Mouse (Mus musculus): ENCODE data around the gene Dstn.
A peak's percentile ranks its signal among the peaks of the same experiment; 100 is the strongest.

Gene Dstn

DNA sequence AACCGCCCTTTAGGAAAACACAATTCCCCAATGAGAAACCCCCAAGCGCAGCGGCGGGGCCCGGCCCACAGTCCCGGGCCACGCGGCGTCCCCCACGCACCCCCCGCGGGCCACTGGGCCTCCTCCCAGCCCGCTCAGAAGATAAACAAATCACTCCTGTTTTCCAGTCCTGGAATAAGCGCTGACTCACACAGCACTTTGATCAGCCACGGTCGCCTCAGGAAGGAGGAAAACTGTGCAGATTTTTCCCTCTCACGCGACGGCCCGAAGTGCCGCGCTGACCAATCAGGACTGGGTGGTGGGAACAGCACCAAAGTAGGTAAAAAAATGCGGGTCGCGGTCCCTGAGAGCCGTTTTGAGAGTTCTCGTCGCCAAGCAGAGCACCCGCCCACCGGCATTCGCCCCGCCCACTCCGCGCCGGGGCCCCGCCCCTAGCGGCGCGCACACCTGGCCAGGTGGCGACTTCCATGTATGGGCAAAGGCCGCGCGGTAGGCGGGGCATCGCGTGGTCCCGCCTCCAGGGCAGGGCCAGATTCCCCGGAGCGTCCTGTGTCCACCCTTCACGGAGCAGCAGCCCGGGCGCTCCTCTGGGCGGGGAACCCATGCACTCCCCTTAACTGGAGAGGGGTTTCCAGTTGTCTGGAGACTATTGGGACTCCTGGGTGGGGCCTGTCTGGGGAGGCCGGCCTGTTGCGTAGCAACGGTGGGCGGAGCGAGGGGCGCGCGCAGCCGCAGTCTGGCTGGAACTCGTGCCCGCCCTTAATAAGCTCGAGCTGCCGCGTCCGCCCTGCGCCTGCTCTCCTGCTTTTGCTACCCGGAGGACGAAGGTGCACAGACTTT is at the start of gene Dstn:
TSS of gene Dstn (plus strand) at position 561 of the 840 bp plus-strand sequence.
- DNase-seq (ENCODE audit: inconsistent age in 2 of 2, low spot score in 1 of 2) = peak; percentile 98 to 100

DNA sequence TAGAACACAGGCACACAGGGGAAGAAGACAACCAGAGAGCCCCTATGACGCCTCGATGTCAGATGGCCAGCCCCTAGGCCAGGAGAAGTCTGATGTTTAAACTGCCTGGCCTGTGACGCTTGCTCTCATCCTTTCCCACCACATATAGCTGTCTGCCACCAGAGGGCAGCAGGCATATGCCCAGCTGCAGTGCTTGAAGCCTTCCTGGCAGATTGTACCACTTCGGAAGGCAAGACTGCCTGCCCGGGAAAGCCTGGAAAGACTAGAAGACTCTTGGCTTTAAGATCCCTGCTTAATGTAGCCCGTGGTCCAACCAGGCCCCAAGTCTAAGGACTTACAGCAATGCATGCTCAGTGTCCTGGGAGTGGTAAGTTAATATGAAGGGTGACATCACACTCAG is 47.8 kb upstream of the Dstn start:
- DNase-seq (ENCODE audit: inconsistent age in 2 of 2, low spot score in 1 of 2) = peak; percentile 82 to 94

DNA sequence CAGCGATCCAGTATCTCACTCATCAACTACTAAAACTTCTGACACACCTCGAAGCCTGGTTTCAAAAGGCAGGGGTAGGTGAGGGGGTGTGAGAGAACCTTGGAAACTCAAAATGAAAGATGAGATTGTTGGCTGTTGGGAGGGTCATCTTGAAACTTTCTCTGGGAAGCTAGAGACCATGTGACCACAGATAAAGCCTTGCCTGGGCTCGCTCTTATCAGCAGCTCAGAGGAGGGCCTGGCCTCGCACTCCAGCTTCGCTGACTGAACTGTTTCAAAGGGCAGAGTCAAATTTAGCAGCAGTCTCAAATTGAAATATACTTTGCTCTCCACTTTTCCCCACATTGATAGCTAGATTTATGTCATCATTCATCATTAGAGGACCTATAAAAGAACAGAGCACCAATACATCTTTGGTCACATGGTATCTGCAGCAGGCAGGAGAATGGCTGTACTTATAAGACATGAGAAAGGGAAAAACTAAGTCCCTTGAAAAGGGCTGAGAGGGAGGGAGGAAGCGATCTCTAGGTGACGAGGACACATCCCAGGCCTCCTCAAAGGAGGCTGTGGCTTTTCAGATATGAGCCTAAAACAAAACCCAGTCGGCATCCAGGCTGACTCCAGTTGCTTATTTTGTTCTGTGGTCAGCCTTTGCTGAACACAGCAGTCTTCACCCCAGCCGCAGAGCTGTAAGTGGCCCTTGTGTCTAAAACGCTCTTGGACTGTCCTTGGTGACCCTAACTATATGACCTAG is 44.0 kb upstream of the Dstn start:
- peak; percentile 67 to 87 for DNase-seq (ENCODE audit: inconsistent age in 2 of 2, low spot score in 1 of 2)

DNA sequence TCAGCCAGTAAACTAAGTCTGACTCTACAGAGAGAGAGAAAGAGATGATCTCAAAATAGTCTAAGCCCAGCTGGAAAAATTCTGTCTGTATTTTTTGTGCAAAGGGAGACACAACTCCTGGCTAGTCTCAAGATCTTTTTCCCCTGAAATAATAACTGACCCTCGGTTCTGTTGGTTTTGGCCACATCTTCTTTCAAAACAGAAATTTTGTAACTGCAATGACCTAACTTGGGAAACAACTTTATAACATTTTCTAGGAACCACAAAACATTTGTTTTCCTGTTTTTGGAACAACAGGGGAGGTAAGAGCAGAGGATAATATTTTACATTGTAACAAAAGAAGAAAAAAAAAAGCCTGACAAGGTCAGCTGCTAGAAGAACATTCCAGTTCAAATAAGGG is 39.1 kb upstream of the Dstn start:
- peak in 1 of 2 experiments; percentile 60 for DNase-seq (ENCODE audit: inconsistent age in 2 of 2, low spot score in 1 of 2)

DNA sequence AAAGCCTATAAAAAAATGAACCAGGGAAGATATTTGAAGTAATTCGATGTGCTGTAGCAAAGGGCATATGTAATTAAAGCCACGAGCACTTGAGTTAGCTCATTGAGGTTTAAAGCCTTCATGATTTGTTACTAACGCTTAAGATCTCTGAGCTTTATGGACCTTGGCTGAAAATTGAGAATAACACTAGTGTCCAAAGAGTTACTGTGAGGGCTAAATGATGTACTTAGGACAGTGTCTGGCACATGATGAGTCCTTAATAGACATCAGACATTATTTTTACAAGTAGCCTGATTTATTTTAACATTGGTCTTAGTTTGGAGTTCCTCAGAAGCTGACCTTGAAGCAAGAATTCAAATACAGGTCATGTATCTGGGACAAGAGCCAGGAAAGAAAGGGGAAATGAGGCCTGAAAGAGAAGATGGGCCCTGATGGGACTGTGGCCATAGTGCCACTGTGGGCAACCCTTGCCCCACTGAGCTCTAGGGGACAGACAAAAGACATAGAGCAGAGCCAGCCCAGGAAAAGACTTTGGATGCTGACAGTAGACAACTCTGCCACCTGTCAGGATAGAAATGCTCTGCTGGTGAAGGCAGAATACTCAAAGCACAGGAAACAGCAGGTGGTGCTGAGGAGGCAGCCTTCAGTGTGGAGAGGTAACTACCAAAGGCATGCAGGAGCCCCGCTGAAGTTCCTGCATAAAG is 38.0 kb upstream of the Dstn start:
- DNase-seq (ENCODE audit: inconsistent age in 2 of 2, low spot score in 1 of 2) = peak in 1 of 2 experiments; percentile 65

DNA sequence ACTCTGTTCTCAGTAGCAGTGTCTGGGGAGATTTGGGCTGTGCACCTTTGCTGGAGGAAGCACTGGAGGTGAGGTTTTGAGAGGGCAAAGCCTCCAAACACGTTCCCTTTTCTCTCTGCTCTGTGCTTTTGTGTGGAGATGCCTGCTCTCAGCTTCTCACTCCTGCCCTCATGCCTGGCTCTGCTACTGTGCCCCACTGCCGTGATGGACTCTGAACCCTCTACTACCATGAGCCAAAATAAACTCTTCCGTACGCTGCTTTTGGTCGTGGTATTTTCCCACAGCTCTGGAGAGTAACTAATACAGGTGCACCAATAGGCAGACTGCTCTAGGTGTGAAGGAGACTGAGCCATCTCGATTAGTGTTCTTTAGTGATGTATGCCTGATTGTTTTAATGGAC is 35.8 kb upstream of the Dstn start:
- no peak for DNase-seq (ENCODE audit: inconsistent age in 2 of 2, low spot score in 1 of 2)

DNA sequence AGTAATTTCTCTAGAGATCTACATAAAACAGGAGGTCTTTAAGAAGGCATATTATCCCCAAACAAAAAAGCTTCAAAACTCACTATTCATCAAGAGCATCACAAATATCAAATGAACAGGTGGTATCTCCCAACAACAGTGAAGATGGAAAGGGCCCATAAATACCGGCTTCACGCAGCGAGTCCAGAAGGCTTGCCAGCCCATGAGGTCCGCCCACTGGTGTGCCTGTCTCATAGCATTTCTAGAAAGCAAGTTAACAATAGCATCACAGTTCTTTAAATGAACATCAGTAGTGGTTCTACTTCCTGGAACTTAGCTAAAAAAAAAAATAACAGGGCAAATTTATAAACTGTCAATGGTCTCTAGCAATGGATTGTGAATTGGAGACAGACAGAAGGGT is 33.1 kb upstream of the Dstn start:
- no peak for DNase-seq (ENCODE audit: inconsistent age in 2 of 2, low spot score in 1 of 2)

DNA sequence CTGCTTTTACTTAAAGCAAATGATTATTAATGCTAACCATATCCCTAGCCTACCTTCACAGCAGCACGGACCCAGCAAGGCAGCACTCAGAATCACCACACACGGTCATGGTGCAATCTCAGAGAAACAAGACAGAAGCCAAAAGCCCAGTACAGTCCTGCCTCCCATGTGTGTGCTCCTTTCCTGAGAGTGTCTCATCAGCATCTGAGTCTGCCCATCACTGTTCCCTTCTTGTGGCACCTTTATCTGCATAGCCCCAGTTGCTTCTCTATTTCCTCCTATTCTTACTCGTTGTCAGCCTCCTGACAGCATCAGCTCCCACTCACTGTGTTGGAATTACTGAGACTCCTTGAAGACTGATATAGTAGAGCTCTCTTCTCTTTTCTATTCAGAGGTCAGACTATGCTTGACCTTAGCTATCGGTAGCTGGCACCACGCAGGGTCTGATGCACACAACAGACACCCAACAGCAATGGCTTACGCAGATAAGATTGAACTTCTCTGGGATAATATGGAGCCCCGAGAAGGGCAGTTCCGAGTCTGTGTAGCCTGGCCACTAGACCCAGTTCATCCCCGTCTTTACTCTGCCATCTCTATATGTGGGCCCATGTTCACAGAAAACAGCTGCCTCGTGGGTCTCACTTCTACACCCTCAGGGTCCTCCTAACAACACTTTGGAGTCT is 32.4 kb upstream of the Dstn start:
- no peak for DNase-seq (ENCODE audit: inconsistent age in 2 of 2, low spot score in 1 of 2)

DNA sequence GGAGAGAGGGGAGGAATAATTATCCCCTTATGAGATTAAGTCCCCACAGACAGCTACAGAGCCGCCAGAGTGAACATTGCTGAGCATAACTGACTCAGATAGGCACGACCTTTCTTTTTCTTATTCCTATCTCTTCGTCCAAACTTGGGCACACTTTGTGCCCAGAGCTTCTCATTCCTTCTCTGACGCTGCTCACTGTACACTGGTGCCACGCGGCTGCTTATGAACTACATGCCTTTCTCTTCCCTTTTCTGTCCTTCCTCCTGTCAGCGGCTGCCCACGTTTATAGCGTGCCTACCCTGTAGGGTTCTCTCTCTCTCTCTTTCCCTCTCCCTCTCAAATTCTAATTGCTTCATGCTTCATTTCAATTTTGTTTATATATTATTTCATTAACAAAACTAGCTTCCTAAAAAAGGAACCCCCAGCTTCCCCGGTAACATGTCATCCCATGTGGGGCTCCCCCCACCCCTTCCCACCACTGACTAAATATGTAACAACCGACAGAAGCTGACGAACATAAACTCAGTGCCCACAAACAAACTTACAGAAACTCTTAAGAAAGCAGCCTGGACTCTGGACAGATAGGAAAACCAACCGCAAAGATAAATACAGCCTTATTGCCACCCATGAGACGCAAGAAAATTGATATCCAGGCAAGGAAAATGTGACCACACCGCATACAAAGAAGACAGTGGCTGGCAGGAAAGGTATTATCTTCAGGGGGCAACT is 25.8 kb upstream of the Dstn start:
- no peak for DNase-seq (ENCODE audit: inconsistent age in 2 of 2, low spot score in 1 of 2)

DNA sequence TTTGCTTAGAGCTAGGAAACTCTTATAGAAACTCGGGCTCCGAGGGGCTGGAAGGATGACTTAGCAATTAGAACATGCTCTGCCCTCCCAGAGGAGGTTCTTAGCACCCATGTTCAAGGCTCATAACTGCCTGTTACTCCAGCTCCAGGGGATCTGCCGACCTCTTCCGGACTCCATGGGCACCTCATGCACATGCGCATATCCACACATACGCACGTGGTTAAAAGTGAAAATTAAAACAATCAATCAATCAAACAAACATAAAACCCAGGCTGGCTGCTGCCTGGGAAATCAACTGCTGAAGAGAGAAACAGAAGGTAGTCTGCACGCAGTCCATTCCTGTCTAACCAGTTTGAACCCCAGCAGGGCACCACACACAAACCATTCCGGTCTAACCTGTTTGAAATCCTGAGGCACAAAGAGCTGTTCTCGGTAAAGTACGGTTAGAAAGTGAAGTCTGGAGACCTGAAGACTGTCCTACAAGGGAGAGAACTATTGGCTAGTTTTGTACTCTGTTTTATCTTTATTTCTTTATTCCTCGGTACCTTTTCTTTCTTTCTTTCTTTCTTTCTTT is 25.2 kb upstream of the Dstn start:
- no peak for DNase-seq (ENCODE audit: inconsistent age in 2 of 2, low spot score in 1 of 2)

DNA sequence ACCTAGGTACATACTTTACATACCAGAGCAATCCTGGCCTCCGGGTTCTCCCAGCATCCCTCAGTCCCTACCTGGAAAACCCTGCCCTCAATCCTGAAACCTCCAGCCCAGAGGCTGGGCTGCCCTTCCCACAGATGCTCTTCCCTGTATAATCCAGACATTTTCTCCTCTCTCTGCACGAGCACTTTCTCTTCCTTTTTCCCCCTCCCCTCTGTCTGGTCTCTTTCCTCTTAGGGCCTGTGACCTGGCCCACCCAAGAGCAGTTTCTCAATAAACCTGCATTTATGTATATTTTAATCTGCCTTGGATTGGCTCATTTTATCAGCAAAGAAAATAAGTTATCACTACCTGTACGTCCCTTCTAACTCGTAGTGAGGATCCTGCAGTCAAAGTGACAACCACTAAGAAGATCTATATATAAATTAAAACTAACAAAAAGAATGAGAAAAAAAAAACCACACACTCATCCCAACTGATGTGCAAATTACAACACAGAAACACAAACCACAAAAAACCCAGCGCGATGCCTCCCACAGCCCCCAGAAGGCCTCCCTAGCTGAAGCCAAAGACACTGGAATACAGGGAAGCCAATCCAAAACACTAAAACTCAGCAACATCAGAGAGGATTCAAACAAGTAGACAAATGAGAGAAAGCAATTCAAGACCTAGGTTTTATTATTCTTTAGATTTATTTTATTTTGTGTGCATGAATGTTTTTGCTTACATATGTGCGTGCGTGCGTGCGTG is 23.6 kb upstream of the Dstn start:
- DNase-seq (ENCODE audit: inconsistent age in 2 of 2, low spot score in 1 of 2) = no peak

DNA sequence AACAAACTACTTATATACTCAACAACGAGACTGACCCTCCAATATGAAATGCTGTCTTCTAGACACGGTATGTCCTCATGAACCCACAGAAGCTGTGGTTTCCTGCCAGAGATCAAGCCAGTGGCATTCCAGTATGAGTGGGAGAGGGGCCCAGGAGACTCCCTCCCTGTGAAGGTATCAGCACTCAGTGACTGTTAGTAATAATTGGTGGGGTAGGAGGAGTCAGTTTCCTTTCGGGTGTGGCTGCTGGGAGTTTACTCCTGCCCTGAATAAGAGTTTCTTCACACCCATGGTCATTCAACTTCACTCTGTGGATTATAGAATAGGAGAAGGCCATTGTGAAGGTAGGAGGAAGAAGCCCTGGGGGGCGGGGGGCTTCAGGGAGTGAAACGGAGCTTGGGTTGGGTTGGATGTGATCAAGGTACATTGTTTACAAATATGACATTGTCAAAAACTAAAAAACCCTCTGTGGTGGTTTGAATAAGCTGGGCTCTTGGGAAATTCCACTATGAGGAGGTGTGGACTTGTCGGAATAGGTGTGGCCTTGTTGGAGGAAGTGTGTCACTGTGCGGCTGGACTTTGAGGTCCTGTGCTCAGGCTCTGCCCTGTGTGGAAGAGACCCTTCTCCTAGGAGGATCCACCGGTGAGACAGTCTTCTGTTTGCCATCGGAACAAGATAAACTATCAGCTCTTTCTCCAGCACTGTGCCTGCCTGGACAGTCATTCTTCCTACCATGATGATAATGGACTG is 15.5 kb upstream of the Dstn start:
- DNase-seq (ENCODE audit: inconsistent age in 2 of 2, low spot score in 1 of 2) = no peak

DNA sequence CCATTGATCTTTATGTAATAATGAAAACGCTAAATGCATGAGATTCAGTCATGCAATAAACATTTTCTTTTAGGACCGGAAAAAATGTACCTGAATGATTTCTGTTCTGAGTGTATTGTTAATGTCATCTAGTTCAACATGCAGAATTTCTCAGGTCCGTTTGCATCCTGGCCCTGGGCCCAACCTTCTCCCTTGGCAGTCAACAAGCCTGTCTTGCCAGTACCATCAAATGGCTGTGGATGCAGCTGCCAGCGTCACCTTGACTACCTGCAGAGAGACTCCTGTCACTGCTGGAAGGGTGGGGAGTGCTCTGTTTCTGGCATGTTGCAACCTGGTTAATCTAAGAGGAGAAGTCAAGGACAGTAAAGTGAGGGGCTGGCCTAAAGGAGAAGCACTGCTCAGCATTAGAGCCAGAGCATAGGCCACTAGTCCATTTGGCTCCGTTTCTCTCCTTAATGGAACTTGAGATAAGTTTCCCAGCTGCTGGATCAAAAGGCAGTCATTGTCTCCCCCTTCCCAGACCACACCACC is 14.2 kb upstream of the Dstn start:
- DNase-seq (ENCODE audit: inconsistent age in 2 of 2, low spot score in 1 of 2) = no peak

DNA sequence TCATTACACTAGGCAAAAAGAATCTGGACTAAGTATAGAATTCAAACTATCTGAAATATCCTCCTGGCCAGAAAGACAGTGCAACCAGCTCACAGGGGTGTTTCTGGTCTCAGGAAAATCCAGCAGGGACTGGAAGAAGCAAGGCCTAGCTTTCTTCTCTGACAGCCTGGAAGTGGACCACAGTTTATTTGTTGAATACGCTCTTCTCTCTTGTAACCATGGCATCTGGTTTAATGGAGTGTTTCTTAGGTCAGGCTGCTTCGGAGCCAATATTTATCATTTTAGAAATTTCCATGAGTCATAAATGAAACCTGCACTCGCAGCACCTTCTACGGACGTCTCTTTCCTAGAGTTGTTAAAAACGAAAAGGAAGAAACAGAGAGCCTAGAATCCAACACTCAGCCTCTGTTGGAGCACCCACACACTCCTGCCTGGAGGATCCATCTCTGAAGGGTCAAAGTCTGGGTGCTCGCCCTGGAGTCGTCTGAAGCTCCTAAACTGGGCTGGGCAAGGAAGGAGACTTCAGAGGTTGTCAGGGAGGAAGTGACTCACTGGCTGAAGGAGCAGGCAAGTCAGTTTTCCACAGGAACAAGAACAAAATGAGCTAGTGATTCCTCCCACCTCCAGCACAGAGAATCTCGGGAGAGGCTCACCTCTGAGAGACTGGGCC is 11.6 kb upstream of the Dstn start:
- DNase-seq (ENCODE audit: inconsistent age in 2 of 2, low spot score in 1 of 2) = peak; percentile 58 to 87

DNA sequence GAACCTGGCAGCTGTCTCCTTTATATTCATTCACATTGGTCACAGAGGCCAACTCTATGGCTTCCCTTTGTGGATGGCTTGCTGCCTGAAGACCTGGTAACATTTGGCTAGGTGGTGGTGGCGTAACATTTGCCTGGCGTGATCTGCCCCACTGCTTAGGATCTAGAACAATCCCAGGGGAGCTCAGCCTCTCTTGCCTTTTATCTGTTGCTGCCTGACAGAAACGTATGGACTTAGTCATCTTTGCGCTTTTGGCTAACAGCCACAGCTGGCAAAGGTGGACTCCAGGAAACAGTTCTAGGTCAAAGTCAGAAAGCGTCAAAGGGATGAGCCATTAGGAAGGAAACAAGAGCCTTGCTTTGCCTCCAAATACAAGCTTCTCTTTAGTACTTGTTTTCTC is 10.2 kb upstream of the Dstn start:
- peak; percentile 81 to 94 for DNase-seq (ENCODE audit: inconsistent age in 2 of 2, low spot score in 1 of 2)

DNA sequence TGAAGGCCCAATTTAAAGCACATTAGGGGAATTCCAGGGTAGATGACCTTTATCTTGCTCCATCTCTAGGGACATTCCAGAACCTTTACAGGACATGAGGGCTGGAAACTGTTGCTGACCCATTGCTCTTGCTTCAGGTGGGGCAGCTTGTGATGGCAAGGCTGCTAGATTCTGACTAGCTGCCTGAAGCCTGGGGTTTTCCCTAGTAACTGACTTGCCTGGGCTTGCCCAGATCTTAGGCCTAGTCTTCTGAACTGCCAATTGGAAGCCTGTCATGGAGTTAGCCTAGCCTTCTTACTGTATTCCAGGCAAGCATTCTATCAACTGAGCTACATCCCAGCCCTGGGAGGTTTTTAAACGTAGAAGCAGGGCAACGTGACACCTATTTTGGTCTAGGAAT is 5.9 kb upstream of the Dstn start:
- DNase-seq (ENCODE audit: inconsistent age in 2 of 2, low spot score in 1 of 2) = no peak

DNA sequence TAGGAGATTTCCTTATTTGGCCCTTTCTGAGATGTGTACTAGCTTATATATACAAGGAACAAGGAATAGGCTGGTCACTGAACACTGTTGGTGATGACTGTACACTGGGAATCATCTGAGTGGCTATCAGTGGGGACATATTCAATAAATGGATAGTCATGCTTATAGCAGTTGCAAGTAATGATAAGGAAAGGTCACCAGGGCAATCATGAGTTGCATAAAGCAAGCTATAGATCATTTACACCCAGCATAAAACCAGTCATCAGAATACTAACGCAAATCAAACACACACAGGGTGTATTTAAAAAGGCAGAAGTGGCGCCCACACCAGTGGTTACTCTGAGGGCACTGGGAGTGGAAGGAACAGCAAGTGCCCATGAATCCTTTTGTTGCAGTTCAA is 2.9 kb upstream of the Dstn start:
- no peak for DNase-seq (ENCODE audit: inconsistent age in 2 of 2, low spot score in 1 of 2)

DNA sequence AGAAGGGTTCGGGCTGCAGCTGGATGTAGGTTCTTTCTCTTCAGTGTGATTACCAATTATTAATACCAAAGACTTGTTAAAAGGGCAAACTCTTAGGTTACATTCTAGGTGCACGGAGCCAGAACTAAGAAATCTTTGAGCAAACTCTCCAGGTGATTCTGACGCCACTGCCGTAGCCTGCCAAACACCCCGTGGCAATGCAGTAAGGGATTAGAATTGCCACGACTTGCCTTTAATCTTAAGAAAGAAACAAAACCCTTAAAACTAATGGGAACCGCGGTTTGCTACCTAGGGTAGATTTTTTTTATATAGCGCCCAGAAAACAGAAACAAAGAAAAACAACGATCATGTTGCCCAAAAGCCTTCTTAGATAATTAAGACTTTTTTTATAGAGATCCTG is 899 bp upstream of the Dstn start:
- DNase-seq (ENCODE audit: inconsistent age in 2 of 2, low spot score in 1 of 2) = peak in 1 of 2 experiments; percentile 67

Measured in adrenal gland, adult (tissue).